Mouse (Mus musculus) cerebellum, adult 2 months (tissue): ENCODE results near the gene Sox5.

ENCODE experiments used
- CTCF ChIP-seq: fragments of 200-500 bp; IDR thresholded peaks from 2 replicates; pipeline ENCODE4 v1.5.1; 2011; ENCODE audit warnings: low read depth, mild to moderate bottlenecking, control low read depth, low read length, moderate library complexity, borderline replicate concordance; ENCODE audit not compliant: insufficient read depth
- POLR2A ChIP-seq: fragments of 200-500 bp; IDR thresholded peaks from 2 replicates; pipeline ENCODE4 v1.6.1; 2011; ENCODE audit warnings: low read length, control low read depth, borderline replicate concordance; ENCODE audit not compliant: insufficient read depth

DNA sequence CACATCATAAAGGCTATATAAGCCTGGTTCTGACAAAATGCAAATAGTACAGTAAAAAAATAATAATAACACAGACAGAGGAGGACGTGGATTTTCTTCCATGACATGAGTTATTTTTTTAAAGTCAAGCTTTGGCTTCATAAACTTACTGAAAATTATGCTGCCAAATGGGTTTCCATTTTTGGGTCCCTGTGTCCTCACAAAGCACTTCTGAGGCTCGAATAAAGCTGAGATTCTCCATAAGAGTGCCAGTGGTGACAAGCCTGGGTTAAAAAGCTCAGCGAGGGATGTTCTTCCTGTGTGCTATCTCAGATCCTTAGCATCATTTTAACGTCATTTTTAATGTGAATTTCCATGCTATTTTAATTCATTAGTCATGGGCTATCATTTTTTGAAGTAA lies 996.1 kb downstream of the Sox5 start:
- no peak for TF ChIP-seq CTCF
- no peak for TF ChIP-seq POLR2A
